Mouse (Mus musculus) heart, adult 2 months (tissue): ENCODE results near the gene Itgb3. TPM values are rescaled to one million over a fixed set of nuclear protein-coding genes. Genes with fewer than 3 reads are reported as not detected.

Experiments used
- DNase-seq, 2 experiments: peaks; one replicate each; pipeline ENCODE4 v3.0.0; 2021
- H3K27ac ChIP-seq: fragments of 200-600 bp; 2 replicates; pipeline ENCODE4 v1.8.1; 2022
- H3K27me3 ChIP-seq: fragments of 200-500 bp; 2 replicates; pipeline ENCODE4 v1.6.1; 2012; ENCODE audit warnings: mild to moderate bottlenecking, low read length, inconsistent platforms, mixed read lengths; ENCODE audit not compliant: control insufficient read depth, insufficient read depth
- H3K36me3 ChIP-seq: fragments of 200-500 bp; 2 replicates; pipeline ENCODE4 v1.6.1; 2012; ENCODE audit warnings: low read length, inconsistent platforms; ENCODE audit not compliant: control insufficient read depth, insufficient read depth
- H3K4me1 ChIP-seq: fragments of 200-500 bp; 2 replicates; pipeline ENCODE4 v1.6.1; 2011; ENCODE audit warnings: low read length; ENCODE audit not compliant: control insufficient read depth, insufficient read depth
- H3K4me3 ChIP-seq: fragments of 200-600 bp; 2 replicates; pipeline ENCODE4 v1.8.1; 2022
- H3K79me2 ChIP-seq: fragments of 200-500 bp; replicated peaks from 2 replicates; pipeline ENCODE4 v1.6.1; 2012; ENCODE audit warnings: mild to moderate bottlenecking, inconsistent platforms, low read length, moderate library complexity, mixed read lengths; ENCODE audit not compliant: control insufficient read depth, insufficient read depth
- H3K9ac ChIP-seq: fragments of 200-500 bp; 2 replicates; pipeline ENCODE4 v1.6.1; 2012; ENCODE audit warnings: low read depth, mild to moderate bottlenecking, control low read depth, inconsistent platforms, low read length, mixed read lengths
- CTCF ChIP-seq: fragments of 200-600 bp; IDR thresholded peaks from 2 replicates; pipeline ENCODE4 v1.8.1; 2022; ENCODE audit warnings: antibody characterized with exemption, mild to moderate bottlenecking, moderate library complexity
- EP300 ChIP-seq: fragments of 200-500 bp; IDR thresholded peaks from 2 replicates; pipeline ENCODE4 v1.6.1; 2011; ENCODE audit warnings: low read depth, low read length, control low read depth; ENCODE audit not compliant: insufficient read depth
- POLR2A ChIP-seq: fragments of 200-500 bp; IDR thresholded peaks from 2 replicates; pipeline ENCODE4 v1.6.1; 2011; ENCODE audit warnings: mild to moderate bottlenecking, low read depth, low read length, control low read depth; ENCODE audit not compliant: insufficient read depth
- WGBS: fragments of 180-500 bp; shearing (Covaris S2); methylation state at CpG from one replicate; pipeline ENCODE4 v1.1.7; 2018; 5-methylcytosine and 5-hydroxymethylcytosine counted together
- intact Hi-C: fragments of 180-260 bp; cut with DNase I; formaldehyde crosslinking; loops from one replicate; pipeline ENCODE4 v1.15.1; 2025
- long read RNA-seq: library from polyadenylated mRNA; stranded (forward); transcript quantifications from one replicate; pipeline ENCODE4 v2.0.0, GENCODE M21; 2021
- polyA plus RNA-seq: library from polyadenylated mRNA; depleted of rRNA; stranded (reverse); fragments of >200 nt; gene quantifications from 2 replicates; pipeline ENCODE4 v1.2.3, GENCODE M21; 2012; rRNA removed
- total RNA-seq, 2 experiments: library from RNA; stranded (reverse); gene quantifications; 2 replicates each; pipeline ENCODE4 v1.2.3; 2021

Itgb3 gene
- total RNA-seq (1 to 10 TPM; 2.3 to 8.1 TPM), polyA plus RNA-seq (2.7 and 3.6 TPM in 2 replicates)
- long read RNA-seq, full-length matches to known transcripts, result 1 of 2 reads
- long read RNA-seq, partial matches to known transcripts, result 0 of 2 reads
- long read RNA-seq, other reads (novel, unspliced or antisense), result 1 of 2 reads

DNA sequence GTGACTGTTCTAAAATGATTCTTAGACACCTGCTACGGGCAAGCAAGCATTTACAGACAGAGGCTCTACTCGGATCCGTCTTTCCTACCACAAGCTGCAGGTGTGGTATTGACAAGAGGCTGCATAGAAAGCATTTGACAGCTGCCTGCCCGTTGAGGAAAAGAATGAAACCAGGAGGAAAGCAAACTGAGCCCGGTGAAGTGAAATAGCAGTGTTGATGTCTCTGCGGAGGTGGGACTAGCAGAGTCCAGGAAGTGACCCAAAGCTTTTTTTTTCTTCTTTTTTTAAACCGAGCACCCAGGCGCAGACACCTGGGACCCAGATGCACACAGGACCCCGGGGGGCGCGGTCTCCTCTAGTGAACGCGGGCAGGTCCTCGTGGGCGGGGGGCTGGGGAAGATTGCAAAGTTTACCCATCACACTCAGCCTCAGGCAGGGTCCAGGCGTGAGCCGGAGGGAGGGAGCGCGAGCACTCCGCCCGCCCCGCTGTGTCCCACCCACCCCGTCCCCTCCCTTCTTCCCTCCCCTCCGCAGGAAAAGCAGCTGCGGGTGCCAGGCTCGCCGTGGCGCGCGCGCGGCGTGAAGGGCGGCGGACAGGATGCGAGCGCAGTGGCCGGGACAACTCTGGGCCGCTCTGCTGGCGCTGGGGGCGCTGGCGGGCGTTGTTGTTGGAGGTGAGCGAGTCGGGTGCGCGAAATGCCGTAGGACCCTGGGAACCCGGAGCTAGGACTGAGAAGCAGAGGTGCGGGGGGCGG, at the start of gene Itgb3:
Gene Itgb3 (plus strand): TSS at position 510 of the 755 bp plus-strand sequence.
- Histone ChIP-seq H3K36me3 (no peaks in the 10 kb centered on the region), H3K27me3 (no peaks in the 10 kb centered on the region; the same call in 1 of the 2 replicates), H3K4me3 (peak within 1 kb of the TSS; percentile 57), H3K4me1 (no peaks in the 10 kb centered on the region), H3K9ac (peak within 1 kb of the TSS; percentile 70), H3K79me2 (no peaks in the 10 kb centered on the region), H3K27ac (peak within 1 kb of the TSS; percentile 51)
- TF ChIP-seq POLR2A, result no peak
- peak; percentile 64 for TF ChIP-seq CTCF
- 4% methylated on average over 50 of the region's 51 CpGs for WGBS
- DNase-seq, result peak; percentile 84
- intact Hi-C loops, result no loop called here

DNA sequence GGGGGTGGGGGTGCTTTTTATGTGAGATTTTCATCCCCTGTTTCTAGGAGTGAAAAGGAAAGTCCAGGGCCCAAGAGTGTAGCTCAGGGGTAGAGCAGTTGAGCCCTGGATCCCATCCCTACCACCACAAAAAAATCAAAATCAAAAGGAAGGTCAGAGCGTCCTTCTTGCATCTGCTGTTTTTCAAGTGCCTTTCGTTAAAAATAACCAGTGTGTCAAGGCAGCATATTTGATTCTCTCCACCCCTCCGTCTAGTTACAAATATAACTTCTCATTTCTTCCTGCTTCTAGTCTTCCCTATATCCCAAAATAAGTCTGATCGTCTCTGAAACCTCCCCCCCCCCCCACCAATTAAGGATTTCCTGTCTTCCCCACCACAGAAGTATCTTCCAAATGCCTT, 49.7 kb upstream of the Itgb3 start:
- intact Hi-C loops, result no loop called here
- WGBS, result 35% methylated on average over 4 of the region's 4 CpGs
- TF ChIP-seq POLR2A (no peak), CTCF (no peak), EP300 (no peak)
- peaks cover 3% of the 10 kb centered on the region for H3K4me1 ChIP-seq
- no peaks in the 10 kb centered on the region for H3K27me3 ChIP-seq
- H3K36me3 ChIP-seq, result no peaks in the 10 kb centered on the region
- H3K27ac ChIP-seq, result peak overlapping the region; percentile 26; the same call in 1 of the 2 replicates
- H3K9ac ChIP-seq, result no peak overlapping the region
- H3K4me3 ChIP-seq, result no peak overlapping the region
- no peaks in the 10 kb centered on the region for H3K79me2 ChIP-seq
- DNase-seq, result no peak

DNA sequence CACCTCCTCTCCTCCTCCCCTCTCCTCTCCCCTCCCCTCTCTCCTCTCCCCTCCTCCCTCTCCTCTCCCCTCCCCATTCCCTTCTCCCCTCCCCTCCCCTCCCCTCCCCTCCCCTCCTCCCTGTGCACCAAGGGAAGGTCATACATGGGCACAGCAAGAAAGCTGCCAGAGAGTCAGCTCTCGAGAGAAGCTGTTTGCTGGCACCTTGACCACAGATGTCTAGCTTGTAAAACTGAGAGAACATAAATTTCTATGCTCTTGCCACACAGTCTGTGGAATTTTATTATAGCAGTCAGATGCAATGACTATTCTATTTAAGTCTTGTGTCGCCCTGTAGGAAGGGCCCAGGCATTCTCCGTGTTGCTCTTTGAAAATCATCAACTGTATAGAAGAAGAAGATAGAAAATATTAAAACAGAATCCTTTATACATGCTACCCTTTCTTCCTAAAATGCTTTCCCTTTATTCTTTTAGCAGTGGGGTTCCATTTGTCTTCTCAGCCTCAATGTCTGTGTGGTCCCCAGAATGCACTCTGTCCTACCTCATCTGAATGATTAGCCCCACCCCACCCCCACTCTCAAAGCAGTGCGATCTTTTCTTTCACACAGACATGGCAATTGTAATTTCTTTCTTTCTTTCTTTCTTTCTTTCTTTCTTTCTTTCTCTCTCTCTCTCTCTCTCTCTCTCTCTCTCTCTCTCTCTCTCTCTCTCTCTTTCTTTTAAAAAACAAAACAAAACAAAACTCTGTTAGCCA, 49.0 kb upstream of the Itgb3 start:
- no peak overlapping the region for H3K9ac ChIP-seq
- H3K27ac ChIP-seq, result peak overlapping the region; percentile 53
- H3K4me3 ChIP-seq, result no peak overlapping the region
- H3K27me3 ChIP-seq, result no peaks in the 10 kb centered on the region
- H3K36me3 ChIP-seq, result no peaks in the 10 kb centered on the region
- no peaks in the 10 kb centered on the region for H3K79me2 ChIP-seq
- TF ChIP-seq CTCF (no peak), EP300 (no peak), POLR2A (no peak)
- intact Hi-C loops, result no loop called here
- peaks cover 3% of the 10 kb centered on the region for H3K4me1 ChIP-seq
- no peak for DNase-seq
- WGBS, result 62% methylated on average over 4 of the region's 4 CpGs

DNA sequence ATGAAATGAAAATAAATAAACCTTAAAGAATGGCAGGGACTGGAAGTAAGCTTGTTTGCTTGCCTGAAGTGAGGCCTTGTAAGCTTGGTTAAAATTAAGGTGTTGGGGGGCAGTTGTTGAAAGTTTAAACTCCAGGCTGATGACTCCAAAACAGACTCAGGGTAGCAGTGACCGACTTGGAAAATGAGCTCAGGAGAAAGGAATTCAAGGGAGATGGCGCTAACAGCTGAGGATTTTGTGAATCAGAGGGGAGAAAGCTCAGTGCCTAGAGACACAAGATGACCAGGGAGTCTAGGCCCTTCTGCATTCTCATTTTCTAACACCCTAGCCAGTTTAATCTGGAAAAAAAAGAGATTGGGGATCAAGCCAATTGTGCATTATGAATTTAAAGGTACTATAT, 46.8 kb upstream of the Itgb3 start:
- Histone ChIP-seq H3K9ac (no peak overlapping the region), H3K27ac (peak overlapping the region; percentile 24), H3K27me3 (no peaks in the 10 kb centered on the region), H3K36me3 (no peaks in the 10 kb centered on the region), H3K4me1 (peaks cover 3% of the 10 kb centered on the region), H3K4me3 (no peak overlapping the region), H3K79me2 (no peaks in the 10 kb centered on the region)
- no peak for TF ChIP-seq POLR2A
- no peak for DNase-seq
- intact Hi-C loops, result no loop called here
- 17% methylated on average over 2 of the region's 2 CpGs for WGBS

DNA sequence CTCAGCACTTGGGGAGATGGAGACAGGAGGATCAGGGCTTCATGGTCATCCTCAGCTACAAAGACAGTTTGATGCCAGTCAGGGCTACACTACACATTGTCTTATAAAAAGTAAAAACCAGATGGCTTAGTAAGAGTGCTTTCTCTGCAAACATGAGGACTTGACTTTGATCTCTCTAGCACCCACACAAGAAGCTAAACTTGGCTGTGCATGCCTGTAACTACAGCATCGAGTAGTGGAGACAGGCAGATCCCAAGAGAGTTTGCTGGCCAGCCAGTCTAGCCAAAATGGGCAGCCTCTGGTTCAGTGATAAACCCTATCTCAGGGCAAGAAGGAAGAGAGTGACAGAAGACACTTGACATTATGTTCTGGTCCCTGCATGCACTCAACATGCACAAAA, 44.3 kb upstream of the Itgb3 start:
- Histone ChIP-seq H3K36me3 (no peaks in the 10 kb centered on the region), H3K4me1 (peaks cover 3% of the 10 kb centered on the region; the same call in 1 of the 2 replicates), H3K27ac (no peak overlapping the region), H3K27me3 (no peaks in the 10 kb centered on the region), H3K4me3 (no peak overlapping the region), H3K79me2 (no peaks in the 10 kb centered on the region), H3K9ac (no peak overlapping the region)
- no peak for DNase-seq
- intact Hi-C loops, result no loop called here
- no peak for TF ChIP-seq CTCF
- TF ChIP-seq POLR2A, result no peak
- no peak for TF ChIP-seq EP300
- 21% methylated on average over 1 of the region's 1 CpGs for WGBS

DNA sequence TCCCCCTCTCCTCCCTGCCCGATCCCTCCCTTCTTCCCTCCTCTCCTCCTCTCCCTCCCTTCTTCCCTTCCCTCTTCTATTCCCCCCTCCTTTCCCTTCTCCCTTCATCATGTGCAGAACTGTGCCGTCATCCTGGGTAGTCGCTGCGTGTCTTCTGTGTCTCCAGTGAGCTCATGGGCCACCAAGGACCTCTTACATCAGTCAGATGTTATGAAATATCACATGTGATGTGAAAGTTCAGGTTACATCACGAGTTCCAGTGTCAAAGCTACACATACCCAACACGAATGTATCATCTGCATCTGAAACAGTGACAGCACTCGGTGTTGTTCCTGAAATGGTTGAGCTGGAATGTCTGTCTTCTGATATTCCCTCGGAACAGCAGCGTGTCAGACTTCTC, 42.6 kb upstream of the Itgb3 start:
- Histone ChIP-seq H3K27ac (no peak overlapping the region), H3K36me3 (no peaks in the 10 kb centered on the region), H3K9ac (no peak overlapping the region), H3K4me1 (peaks cover 3% of the 10 kb centered on the region; the same call in 1 of the 2 replicates), H3K79me2 (no peaks in the 10 kb centered on the region), H3K27me3 (no peaks in the 10 kb centered on the region), H3K4me3 (no peak overlapping the region)
- intact Hi-C loops, result no loop called here
- DNase-seq, result no peak
- 80% methylated on average over 9 of the region's 9 CpGs for WGBS
- no peak for TF ChIP-seq CTCF
- TF ChIP-seq POLR2A, result no peak
- no peak for TF ChIP-seq EP300
